Mouse (Mus musculus) natural killer cell, adult 2 months (primary cell): ENCODE data around the gene Fam111a.

Source experiments
- DNase-seq, 2 experiments: peaks; one replicate each; pipeline ENCODE4 v3.0.0; 2022; ENCODE audit warnings: low spot score in 2 of 2

The Fam111a gene

DNA sequence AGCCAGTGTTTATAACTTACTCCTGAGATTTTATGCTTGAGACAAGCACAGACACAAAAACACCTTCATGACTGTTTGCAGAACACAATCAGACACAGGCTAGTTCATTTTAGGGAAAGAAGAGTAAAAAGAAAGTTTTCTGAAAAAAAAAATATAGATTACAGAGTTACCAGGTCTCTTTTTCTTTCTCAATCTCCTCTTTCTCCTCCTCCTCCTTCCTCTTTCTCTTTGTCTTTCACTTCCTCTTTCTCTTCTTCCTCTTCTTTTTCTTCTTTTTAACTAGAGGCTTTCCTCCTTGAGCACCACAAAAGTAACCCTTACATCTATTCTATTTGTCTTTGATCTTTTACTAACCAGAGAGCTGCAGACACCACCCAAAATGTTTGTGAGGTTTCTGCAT is 18.7 kb downstream of the Fam111a start:
- DNase-seq, result no peak

- peak in 1 of 2 experiments; percentile 50 for DNase-seq
Measured at GRCm38 (mm10) chr19:12567011-12567410, 21.5 kb downstream of the Fam111a start.

DNA sequence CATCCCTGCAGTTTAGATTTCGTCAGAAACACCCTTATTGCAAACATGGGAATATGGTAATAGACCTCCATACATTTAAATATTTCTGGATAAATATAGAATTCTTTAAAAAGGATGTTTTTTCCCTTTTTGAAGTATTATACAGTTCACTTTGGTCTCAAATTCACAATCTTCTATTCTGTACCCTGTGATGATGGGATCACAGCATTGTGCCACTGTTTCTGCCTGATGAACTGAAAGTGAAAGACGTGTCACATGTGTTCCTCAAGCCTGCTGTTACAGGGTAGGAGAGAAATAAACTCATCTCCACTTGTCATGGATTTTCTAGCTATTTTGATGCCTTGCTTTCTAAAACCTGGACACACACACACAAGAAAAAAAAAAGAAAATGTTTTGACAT is 25.3 kb downstream of the Fam111a start:
- DNase-seq, result no peak

DNA sequence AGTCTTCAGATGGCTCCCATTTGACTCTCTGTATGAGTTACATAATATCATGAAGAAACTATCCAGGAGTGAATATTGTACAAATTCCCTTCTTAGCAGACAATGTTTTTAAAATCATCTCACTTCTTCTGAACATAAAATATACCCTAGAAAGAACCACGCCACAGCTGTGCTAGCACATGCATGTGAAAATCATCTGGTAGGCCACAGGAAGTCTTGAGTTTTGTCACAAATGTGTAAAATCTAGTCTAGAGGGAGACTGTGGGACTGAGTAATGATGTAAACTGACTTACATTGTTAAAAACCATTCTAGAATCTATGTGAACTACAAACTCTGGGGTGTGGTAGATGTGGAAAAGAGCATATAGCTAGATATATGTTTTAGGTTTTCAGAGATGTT is 26.1 kb downstream of the Fam111a start:
- no peak for DNase-seq

GRCm38 (mm10) chr19:12572614-12573265 is 27.2 kb downstream of the Fam111a start:
- no peak for DNase-seq

- DNase-seq, result peak; percentile 72 to 85
Measured at GRCm38 (mm10) chr19:12573266-12574011, 27.9 kb downstream of the Fam111a start.

DNA sequence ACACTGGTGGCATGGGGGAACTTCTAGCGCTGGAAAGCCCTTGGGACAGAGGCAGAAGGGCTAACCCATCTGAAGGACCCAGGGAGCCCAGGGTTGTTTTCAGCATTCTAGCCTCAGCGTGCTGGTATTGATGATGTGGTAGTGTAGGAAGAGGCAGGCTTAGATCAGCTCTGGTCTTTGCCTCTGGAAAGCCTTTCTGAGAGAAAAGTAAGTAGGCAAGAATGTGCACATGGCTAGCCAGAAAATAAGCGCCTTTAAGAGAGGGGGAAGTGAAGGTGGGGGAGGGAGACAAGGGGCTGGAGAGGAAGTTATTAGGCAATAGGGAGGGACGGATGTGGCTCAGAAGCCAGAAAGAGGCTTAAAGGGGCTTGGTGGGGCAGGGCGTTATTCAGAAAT is 28.5 kb downstream of the Fam111a start:
- DNase-seq, result peak; percentile 21 to 42

- DNase-seq, result no peak
Measured at GRCm38 (mm10) chr19:12575107-12575506, 29.6 kb downstream of the Fam111a start.

- no peak for DNase-seq
Measured at GRCm38 (mm10) chr19:12575514-12575913, 30.0 kb downstream of the Fam111a start.

GRCm38 (mm10) chr19:12576639-12577038 is 31.1 kb downstream of the Fam111a start:
- peak in 1 of 2 experiments; percentile 19 for DNase-seq

DNA sequence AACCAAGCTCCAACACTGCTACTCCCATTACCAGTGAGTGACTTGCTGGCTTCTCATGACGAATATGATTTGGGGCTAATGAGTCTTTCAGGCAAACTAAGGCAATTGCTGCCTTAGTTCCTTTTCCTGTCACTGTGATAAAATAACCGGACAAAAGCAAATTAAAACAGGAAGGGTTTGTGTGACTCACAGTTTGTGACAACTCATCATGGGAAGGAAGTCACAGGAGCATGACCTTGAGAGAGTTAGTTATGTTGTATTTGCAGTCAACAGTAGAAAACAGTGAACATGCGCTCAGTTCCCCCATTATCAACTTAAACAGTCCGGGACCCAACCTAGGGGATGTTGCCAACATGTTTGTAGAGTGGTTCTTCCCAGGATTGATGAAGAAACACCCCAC is 39.8 kb downstream of the Fam111a start:
- no peak for DNase-seq

DNA sequence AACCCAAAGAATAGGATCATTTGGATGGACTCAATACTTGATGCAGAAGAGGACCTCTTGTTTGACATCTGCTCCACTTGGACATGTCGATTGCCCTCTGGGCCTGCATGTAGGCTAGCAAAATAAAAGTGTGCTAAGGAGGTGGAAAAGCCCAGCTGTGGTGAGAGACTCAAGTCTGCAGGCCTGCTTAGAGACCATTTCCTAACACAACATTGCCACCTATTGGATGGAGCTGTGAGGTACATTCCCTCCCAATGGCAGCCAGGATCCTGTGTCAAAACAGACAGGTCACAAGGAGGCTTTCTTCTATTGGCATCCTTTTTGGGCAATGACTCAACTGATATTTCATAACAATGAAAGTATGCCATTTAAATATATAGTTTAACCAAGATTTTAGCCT is 46.4 kb downstream of the Fam111a start:
- peak; percentile 67 to 74 for DNase-seq

- DNase-seq, result no peak
Measured at GRCm38 (mm10) chr19:12595135-12595529, 49.6 kb downstream of the Fam111a start.

DNA sequence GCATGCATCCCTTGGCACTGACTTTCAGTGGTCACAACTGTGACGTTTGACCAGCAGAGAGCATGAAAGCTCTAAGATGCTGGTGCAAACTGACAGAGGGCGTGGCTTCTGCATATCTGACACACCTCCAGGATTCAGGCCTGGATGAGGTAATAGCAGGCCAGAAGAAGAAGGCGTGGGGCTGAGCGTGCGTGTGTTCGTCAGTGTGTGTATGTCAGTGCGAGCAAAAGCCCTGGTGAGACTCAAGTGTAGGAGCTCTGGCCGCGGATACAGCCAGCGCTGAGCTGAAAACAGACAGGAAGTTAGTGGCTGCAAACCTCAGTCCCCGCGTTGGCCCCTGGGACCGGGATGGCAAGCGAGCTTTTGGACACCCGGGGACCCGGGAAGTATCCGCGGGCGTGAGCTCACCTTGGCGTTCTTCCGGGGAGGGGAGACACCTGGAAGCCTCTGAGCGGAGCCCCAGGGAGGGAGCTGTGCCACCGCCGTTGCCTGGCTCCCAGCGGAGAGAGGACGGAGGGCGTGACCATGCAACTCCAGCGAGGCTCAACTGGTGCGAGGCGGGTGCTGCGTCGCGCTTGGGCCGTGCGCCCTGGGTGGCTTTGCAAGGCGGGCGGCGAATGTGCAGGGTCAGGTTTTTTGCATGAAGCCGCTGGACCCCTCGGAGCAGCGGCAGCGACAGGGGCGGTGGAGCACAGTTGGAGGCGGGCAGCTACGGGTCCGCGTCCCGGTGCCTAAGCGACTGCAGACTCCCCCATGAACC is 50.2 kb downstream of the Fam111a start:
- peak; percentile 52 to 54 for DNase-seq

DNA sequence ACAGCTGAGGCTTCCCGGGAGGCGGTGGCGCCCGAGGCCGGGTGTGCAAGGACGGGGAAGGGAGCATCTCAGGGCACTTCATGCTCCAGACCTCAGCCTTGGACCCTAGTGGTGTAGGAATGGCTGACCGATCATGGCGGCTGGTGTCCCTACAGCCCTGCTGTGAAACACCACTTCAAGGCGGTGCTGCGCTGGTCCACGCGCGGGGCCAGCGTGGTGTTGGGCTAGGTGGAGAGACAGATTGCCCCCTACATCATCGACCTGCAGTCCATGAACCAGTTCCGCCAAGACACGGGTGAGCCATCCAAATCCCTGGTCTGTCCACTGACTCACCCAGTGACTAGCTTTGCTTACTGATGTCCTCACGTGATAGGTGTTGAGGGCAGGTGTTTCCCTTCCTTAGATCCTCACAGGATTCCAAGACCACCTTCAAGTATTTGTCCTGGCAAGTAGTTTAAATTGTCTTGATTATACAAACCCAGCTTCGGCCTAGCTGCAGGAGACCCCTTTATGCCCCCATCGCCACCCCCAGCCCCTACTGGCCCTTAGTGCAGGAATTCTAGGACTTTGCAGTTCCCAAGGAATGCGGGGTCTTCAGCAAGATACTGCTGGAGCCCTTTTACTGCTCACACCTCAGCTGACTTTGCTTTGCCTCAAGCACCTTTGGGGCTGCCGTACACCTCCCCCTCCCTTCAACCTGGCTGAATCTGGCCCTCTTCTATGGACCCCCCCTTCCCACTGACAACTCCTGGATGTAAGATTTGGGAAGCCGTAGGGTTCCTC is 50.9 kb downstream of the Fam111a start:
- DNase-seq, result no peak

GRCm38 (mm10) chr19:12597073-12597405 is 51.5 kb downstream of the Fam111a start:
- no peak for DNase-seq

DNA sequence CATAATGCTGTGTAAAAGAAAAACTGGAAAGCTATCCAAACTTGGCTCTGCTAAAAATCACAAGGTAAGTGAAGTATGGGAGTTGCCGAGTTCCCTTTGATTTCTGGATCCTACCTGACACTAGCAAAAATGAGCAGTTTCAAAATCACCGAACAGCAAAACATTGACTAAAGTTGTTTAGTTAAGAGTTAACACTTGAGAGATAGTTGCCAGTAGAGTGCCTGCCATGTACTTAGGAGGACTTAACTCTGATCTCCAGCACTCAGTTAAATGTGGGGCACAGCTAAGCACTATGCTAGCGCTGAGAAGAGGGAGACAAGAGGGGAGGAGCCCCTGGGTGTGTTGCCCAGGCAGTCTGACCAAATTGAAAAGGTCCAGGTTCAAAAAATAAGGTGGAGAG is 53.1 kb downstream of the Fam111a start:
- DNase-seq, result no peak

GRCm38 (mm10) chr19:12599674-12600073 is 54.1 kb downstream of the Fam111a start, which contains the start of gene Gm4952:
TSS of gene Gm4952 (plus strand) at chr19:12599974.
- no peak for DNase-seq

DNA sequence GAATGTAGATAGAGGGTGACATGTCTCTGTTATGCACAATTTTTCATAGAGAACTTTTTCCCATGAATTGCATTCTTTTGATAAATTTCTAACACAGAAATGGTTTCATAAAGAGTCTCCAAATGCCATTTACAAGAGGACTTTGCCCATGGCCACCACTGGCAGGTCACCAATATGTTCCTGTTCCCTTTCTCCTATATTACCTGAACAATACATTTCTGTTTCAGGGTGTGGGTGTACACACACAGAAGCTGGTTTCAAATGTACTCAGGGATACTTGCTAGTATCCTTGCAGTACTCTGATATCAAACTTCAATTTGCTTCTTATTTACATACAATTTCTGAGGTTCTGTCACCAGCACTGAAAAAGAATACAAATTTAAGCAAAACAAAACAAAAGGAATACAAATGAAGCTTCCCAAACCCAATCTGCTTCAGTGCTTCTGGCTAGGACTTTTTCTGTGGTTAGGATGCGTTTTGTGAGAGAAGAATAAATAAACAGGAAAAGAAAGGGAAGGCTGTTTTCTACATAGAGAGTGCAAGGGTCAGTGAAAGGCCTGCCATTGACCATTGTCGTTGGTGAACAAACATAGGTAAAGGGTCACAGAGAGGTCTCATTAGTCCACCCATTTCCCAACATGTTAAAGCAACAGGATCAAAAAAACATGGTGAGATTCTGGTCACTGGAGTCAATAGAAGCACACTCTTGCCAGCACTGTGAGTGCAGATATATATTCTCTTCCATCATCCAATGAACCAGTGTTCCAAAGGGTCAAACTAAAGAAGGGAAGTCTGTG is 55.3 kb downstream of the Fam111a start:
- DNase-seq, result no peak

DNA sequence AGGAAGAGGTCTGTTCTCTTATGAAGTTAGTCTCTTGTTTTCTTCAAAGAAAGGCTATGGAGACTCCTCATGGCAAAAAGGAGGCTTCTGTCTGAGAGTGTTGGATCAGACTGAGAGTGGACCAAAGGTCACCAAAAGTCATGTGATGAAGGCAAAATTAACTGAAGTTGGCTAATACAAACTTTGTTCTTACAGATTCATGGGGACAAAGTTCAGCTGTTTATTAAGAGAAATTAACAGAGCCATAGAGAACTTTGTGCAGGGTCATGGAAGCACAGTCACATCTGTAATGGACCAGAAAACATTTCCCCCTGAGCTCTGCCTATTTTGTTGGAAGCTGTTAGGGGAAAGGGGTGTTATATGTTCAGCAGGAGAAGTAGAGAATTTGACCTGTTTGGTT is 62.8 kb downstream of the Fam111a start:
- DNase-seq, result no peak

- no peak for DNase-seq
Measured at GRCm38 (mm10) chr19:12613646-12614045, 68.1 kb downstream of the Fam111a start.
